Mouse (Mus musculus) erythroid progenitor cell, adult 5-6 weeks (primary cell): Measurements from ENCODE around the gene C130026I21Rik. TPM values are rescaled to one million over a fixed set of nuclear protein-coding genes. Genes with fewer than 3 reads are reported as not detected.
"Not testable (repeated sequence)": the region's sequence is repeated elsewhere in the genome, so short reads cannot be mapped to it uniquely, and the experiment has no call there.

Experiments
- ATAC-seq: replicated peaks from 2 replicates; pipeline ENCODE4 v1.8.0; 2016; ENCODE audit warnings: moderate number of reproducible peaks, mild to moderate bottlenecking, moderate TSS enrichment, inconsistent platforms; ENCODE audit not compliant: poor library complexity, low FRiP score, severe bottlenecking
- total RNA-seq, 2 experiments: library from RNA; stranded (forward) in 1 of 2; stranded (reverse) in 1 of 2; fragments of 150-400 nt in 1 of 2; fragments of 186-747, 209-891 nt in 1 of 2; gene quantifications; 2 replicates each; pipeline versions ENCODE4 v1.2.3 to v1.2.4; 2015 to 2017; ENCODE audit warnings: low replicate concordance in 2 of 2

C130026I21Rik gene
- total RNA-seq, 2 experiments from 2014 or later: not detected

DNA sequence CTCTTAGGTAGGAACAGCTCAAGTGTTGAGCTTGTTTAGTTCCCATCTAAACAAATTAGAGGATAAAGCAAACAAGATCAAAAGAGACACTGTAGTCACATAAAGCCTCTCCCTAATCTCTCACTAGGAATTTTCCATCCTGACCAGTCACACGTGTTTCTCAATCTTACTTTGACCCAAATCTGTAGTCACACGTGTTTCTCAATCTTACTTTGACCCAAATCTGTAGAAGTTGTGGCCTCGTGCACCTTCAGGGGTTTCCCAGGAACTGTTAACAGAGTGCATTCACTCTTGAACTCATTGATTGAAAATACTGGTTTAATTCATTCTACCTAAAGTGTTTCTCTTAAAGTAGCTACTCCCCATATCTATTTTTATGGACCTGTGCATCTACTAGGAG is 197.3 kb downstream of the C130026I21Rik start:
- not testable (repeated sequence) for ATAC-seq

DNA sequence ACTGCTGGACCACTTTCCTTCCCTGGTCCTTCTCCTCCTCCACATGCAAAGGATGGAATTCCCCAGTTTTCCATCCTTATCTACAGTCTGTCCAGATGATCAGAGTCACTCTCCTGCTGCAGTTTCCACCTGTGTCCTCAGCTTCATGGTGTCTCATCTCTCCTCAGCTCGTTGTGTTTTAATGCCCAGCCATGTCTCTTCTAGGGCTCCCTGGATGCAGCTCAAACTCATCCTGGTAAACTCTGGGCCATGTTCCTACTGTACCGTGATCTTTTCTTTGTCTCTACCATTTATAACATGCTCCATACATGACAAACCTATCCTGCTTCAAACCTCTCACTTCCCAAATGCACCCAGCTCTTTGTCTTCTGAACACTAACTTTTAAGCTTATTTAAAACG is 198.7 kb downstream of the C130026I21Rik start:
- not testable (repeated sequence) for ATAC-seq

DNA sequence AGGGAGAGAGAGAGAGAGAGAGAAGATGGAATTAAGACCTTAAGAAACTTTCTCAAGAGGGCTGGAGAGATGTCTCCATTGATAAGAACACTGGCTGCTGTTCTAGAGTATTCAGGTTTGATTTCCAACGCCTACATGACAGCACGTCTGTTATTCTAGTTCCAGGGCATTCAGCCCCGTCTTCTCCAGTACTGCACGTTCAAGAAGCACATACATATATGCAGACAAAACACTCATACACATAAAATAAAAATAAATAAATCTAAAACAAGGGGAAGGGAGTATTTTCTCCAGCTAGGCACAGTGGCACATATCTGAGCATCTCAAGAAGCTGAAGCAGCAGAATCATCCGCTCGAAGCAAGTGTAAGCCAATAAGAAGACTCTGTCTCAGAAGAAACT is 234.6 kb downstream of the C130026I21Rik start:
- ATAC-seq: not testable (repeated sequence)

DNA sequence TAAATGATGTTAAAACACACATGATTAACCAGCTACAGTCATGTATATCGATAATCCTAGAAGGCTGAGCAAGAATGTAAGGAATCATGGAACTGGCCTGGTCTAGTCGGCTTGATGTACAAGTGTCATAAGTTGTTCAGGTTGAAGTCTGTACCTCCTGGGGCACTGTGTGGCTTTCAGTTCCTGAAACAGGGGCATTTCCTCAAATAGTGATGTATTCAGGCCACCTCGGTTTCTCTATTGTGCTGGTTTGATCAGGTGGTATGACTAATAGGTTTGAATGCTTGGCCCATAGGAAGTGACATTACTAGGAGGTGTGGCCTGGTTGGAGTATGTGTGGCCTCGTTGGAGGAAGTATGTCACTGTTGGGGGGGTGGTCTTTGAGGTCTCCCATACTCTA is 236.0 kb downstream of the C130026I21Rik start:
- ATAC-seq: not testable (repeated sequence)

DNA sequence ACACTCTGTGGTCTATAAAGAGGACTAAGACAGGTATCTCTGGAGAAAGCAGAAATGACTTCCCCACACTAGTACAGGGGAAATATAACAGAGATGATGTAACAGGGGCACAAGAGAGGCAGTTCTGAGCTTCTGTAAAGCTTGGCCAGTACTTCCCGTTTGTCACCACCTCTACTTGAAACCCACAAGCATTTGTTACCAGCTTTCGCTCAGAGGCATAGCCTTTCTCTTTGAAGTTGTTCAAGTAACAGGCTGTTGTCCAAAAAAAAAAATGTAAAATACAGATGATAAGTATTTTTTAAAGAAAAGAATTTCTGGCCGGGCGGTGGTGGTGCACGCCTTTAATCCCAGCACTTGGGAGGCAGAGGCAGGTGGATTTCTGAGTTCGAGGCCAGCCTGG is 236.8 kb downstream of the C130026I21Rik start:
- ATAC-seq: not testable (repeated sequence)

DNA sequence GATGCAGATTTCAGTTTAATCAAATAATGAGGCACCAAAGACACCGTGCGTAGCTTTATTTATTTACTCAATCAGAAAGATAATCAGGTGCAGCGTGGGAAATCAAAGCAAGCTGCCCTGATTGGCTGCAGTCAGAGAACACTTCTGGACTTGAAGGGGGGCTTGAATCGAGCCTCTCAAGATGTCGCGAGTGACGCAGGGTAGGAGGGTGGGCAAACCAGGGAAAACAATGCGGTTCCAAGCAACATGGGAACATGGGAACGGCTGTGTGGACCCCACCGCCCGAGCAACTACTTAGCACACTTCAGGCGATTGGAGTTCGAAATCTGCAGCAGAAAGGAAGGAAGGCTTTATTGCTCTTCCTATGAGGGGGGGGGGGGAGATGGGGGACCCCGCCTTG is 240.2 kb downstream of the C130026I21Rik start:
- ATAC-seq: not testable (repeated sequence)

DNA sequence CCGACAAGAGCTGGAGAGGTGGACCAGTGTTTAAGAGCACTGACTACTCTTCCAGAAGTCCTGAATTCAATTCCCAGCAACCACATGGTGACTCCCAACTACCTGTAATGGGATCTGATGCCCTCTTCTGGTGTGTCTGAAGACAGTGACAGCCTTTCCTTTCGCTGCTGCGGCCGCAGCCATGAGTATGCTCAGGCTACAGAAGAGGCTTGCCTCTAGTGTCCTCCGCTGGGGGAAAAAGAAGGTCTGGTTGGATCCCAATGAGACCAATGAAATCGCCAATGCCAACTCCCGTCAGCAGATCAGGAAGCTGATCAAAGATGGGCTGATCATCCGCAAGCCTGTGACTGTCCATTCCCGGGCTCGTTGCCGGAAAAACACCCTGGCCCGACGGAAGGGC is 258.4 kb downstream of the C130026I21Rik start:
- not testable (repeated sequence) for ATAC-seq

DNA sequence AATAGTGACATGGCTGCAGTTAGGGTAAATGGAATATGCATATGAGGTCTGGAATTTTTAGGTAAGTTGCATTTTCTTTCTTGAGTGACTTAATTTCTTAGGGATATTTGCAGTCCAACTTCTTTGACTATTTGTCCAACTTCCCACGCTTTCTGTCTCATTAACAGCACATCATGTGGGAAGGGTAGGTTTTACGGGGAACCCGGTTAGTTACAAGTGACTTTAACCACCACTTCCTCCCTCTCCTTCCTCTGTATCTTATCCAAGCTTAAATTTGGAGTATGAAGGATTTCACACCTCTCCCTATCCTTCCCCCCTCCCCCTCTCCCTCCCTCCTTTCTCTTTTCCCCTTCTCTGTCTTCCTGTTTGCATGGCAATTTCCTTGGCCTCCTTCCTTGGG is 259.4 kb downstream of the C130026I21Rik start:
- ATAC-seq: not testable (repeated sequence)

DNA sequence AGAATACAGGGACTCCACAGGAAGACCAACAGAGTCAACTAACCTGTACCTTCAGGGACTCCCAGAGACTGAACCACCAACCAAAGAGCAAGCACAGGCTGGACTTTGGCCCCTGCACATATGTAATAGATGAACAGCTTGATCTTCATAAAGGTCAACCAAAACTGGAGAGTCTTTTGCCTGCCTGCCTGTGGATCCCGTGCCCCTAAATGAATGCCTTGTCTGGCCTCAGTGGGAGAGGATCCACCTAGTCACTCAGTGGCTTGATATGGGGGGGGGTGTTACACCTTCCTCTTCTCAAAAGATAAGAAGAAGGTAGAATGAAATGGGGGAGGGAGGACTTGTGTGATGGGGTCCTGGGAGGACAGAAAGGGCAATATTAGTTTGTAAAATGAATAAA is 262.6 kb downstream of the C130026I21Rik start:
- not testable (repeated sequence) for ATAC-seq

DNA sequence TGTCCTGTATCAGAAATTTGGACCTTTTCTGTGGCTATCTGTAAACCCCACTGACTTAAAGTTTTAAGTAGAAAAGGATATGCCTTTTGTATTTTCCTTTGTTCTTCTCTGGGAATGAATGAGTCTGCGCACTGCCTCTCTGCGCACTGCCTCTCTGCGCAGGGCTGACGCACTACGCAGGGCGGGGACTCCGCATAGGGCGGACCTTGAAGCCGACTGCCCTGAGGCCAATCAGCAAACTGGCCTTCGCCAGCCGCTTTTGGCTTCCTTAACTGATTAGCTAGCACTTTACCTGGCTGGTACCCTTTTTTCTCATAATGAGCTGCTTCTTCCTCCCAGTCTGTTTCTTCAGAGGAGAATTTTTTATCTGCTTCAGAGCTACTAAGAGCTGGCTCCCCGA is 271.1 kb downstream of the C130026I21Rik start:
- ATAC-seq: not testable (repeated sequence)

DNA sequence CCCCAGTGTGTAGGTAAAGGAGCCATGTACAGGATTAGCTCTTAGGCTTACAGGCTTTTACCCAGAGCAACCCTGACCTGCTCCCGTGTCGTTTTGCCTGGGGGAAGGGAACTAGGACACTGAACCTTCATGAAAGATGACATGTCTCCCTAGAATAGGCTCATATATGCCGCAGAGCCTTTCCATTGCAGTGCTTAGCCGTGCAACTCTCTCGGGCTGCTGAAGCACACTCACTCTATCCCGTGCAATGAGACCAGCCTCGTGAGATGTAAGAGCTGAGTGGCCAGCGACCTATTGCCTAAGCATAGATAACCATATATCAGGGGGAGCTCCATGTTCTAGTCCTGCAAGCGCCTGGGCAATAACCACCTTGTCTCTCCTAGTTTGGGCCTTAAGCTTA is 274.1 kb downstream of the C130026I21Rik start:
- not testable (repeated sequence) for ATAC-seq

DNA sequence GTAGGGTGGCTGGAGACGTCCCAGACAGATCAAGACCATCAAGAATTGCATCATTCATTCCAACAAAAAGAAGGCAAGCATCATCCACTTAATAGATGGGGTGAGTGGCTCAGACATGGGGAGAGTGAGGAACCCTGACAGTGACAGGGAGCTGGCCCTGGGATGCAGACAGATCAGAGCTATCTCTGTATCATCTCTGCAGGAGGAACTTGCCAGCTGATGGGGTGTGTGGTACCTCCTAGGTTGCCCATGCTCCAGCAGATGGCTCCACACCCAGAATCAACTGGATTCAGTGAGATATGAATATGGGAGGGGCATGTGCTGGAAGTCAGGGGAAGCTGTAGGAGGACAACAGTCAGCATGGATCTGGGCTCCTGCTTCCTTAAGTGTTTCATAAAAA is 275.9 kb downstream of the C130026I21Rik start:
- ATAC-seq: not testable (repeated sequence)

DNA sequence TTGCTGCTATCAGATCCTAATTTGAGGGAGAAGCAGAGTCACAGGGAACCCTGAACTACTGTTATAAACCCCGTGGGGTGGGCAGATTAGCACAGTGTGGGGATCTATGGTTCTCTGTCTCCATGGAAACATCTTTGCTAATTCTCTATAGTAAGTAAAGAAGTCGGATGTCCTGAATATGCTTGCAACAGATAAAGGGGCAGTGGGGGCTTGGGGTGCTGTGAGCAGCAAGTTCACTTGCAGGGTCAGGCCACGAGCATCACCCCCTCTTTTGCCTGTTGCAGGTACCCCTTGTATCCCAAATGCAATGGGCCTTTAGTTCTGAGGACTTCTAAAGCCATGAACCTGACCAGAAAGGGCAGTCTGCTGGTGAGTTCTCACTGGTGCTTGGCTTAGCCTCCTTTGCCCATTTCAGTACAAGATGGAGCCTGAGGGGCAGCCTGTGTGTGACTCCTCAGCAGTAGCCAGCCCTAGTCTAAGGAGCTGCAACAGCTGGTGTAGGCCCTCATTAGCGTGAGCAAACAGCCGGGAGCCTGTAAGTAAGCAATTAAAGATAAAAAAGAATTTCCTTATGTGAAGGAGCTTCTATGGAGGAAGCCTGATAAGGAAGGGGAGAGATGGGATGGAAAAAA is 276.6 kb downstream of the C130026I21Rik start:
- ATAC-seq: peak; percentile 71

DNA sequence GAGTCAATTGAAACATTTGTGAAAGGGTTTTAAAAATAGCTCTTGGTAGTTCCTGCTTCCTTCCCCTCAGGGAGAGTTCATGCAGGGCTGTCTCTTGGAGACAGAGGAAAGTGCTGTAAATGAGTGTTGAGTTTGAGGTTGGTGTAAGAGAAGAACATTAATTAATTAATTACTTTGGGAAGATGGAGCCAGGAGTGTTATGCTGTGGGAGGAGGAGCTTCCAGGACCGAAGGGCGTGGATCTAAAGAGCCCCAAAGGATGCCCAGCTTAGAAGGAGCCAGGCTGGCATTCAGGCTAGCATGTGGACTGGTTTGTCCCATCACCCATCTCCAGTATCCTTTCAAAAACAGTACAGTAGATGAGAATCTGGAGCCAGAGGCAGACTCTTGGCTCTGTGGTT is 277.1 kb downstream of the C130026I21Rik start:
- ATAC-seq: peak; percentile 57

DNA sequence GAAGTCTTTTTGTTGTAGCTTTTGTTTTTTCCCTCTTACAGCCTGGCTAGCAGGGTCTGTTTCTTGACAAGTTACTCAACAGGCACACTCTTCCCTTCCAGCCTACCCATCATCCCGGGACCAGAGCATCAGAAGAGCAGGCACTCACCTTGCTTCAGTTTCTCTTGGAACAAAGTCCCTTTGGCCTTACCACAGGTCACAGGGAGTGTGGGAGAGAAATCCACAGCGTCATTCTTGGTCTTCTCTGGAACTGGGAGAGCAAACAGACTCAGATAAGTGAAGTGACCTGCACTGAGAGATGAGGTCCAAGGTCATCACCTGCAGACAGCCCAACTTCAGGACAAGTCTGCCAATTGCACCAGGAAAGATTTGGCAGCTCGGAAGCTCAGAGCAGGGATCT is 277.5 kb downstream of the C130026I21Rik start:
- peak; percentile 49 for ATAC-seq

DNA sequence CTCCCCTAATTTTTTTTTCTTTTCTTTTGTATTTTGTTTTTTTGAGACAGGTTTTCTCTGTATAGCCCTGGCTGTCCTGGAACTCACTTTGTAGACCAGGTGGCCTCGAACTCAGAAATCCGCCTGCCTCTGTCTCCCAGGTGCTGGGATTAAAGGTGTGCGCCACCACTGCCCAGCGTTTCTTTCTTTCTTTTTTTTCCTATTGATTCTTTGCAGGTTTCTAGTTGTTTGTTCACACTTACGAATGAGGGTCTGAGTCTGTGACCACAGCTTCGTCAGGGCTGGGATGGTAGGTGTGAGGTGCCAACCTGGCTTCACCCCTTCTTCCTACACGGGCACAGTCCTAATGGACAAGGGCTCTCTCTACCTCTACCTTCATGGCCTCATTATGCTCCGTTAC is 281.3 kb downstream of the C130026I21Rik start:
- ATAC-seq: not testable (repeated sequence)

DNA sequence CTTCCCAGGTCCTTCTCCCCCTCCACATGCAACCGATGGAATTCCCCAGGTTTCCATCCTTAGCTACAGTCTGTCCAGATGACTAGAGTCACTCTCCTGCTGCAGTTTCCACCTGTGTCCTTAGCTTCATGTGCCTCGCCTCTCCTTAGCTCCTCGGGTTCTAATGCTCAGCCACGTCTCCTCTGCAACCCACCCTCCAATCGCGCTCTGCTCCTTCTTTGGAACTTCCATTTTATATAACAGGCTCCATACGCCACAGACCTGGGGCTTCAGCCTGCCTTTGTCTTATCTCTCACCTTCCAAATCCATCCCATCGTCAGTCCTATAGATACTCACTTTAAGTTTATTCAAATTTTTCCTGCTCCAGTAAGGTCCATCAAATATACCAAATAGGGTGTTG is 282.6 kb downstream of the C130026I21Rik start:
- ATAC-seq: not testable (repeated sequence)

DNA sequence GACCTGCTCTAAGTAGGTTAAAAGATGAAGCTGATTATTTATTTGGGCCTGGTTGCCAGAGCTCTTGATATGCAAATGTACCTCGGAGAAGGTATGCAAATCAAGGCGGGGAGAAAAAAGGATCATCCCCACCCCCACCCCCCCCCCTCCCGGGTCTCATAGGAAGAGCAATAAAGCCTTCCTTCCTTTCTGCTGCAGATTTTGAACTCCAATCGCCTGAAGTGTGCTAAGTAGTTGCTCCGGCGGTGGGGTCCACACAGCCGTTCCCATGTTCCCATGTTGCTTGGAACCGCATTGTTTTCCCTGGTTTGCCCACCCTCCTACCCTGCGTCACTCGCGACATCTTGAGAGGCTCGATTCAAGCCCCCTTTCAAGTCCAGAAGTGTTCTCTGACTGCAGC is 308.6 kb downstream of the C130026I21Rik start:
- not testable (repeated sequence) for ATAC-seq

DNA sequence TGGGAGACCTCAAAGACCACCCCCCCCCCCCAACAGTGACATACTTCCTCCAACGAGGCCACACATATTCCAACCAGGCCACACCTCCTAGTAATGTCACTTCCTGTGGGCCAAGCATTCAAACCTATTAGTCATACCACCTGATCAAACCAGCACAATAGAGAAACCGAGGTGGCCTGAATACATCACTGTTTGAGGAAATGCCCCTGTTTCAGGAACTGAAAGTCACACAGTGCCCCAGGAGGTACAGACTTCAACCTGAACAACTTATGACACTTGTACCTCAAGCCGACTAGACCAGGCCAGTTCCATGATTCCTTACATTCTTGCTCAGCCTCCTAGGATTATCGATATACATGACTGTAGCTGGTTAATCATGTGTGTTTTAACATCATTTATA is 312.7 kb downstream of the C130026I21Rik start:
- ATAC-seq: not testable (repeated sequence)

DNA sequence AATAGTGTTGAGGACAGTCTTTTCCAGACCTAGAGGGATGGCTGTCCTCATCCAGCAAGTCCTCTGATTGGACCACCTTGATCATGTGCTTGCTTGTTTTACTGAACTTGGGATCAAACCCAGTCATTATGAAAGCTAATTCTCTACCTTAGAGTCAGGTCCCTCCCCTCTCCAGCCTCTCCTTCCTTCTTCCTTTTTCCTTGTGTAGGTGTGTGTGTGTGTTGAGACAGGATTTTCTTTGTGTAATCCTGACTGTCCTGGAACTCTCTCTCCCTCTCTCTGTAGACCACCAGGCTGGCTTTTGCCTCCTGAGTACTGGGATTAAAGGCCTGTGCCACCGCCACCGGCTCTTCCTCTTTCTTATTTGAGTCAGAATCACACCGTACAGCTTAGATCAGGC is 313.6 kb downstream of the C130026I21Rik start:
- ATAC-seq: not testable (repeated sequence)

DNA sequence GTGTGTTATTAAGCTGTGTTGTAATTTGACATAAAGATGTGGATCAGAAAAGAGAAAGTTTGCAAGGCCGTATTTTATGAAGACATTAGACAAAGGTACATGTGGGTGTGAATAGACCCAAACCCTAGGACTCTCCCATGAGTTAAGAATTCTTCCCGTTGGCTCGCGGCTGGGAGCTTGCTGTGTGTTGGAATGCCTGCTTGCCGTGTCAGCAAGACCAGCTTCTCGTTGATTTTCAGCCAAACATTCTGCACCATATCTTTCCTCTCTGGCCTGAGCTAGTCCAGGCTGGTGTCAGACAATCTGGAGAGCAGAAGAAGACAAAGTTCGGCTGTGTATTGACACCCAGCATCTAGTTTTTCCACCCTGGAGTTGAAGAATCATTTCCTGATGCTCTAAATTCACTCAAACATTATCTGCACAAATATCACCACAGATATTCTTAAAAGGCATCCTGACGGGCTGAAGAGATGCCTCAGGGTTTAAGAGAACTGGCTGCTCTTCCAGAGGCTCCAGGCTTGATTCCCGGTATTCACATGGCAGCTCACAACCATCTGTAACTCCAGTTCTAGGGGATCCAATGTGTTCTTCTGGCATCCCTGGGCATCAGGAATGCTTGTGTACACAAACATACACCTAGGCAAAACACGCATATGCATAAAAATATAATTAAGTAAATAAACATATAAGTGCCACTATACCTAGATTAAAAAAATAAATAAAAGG is 317.7 kb downstream of the C130026I21Rik start:
- no peak for ATAC-seq
